Mouse (Mus musculus): Measurements from ENCODE around the gene Camk1g. TPM values are rescaled to one million over a fixed set of nuclear protein-coding genes. Genes with fewer than 3 reads are reported as not detected.
A peak's percentile ranks its signal among the peaks of the same experiment; 100 is the strongest.

The Camk1g gene
- 11.9 and 13.1 TPM in 2 replicates for polyA plus RNA-seq (2014; fragmentation: Nextera tagmentation; extraction: Ambion mirVana)

GRCm38 (mm10) chr1:193370096-193370495 is at the start of gene Camk1g:
TSS of gene Camk1g (minus strand) at chr1:193370298.
- Histone ChIP-seq H3K27me3 (replicated peaks; ENCODE audit: control insufficient read depth, insufficient read depth, low read length) (no peaks in the 10 kb centered on the region), H3K36me3 (ENCODE audit: control insufficient read depth, insufficient read depth, low read length) (no peaks in the 10 kb centered on the region), H3K9me3 (ENCODE audit: control insufficient read depth, low read length) (no peaks in the 10 kb centered on the region), H3K27ac (replicated peaks; ENCODE audit: low read depth, low read length) (peak within 1 kb of the TSS; percentile 46; the same call in 1 of the 2 replicates), H3K4me1 (ENCODE audit: control insufficient read depth, insufficient read depth, low read length) (peaks cover 21% of the 10 kb centered on the region), H3K9ac (ENCODE audit: low read depth, low read length) (peak within 1 kb of the TSS; percentile 69), H3K4me3 (ENCODE audit: low read depth, low read length) (peak within 1 kb of the TSS; percentile 57), H3K4me2 (ENCODE audit: low read depth, low read length) (peak within 1 kb of the TSS; percentile 63)
- ATAC-seq (ENCODE audit: low read depth) (peak; percentile 94), DNase-seq (ENCODE audit: low spot score) (peak; percentile 90)
- WGBS = 0% methylated on average over 2 of the region's 2 CpGs

- DNase-seq (ENCODE audit: low spot score) (peak; percentile 64), ATAC-seq (ENCODE audit: low read depth) (no peak; the same call in 1 of the 2 replicates)
- H3K4me2 ChIP-seq (ENCODE audit: low read depth, low read length) = no peak overlapping the region
- H3K27ac ChIP-seq (replicated peaks; ENCODE audit: low read depth, low read length) = no peak overlapping the region
- no peaks in the 10 kb centered on the region for H3K27me3 ChIP-seq (replicated peaks; ENCODE audit: control insufficient read depth, insufficient read depth, low read length)
- H3K36me3 ChIP-seq (ENCODE audit: control insufficient read depth, insufficient read depth, low read length) = no peaks in the 10 kb centered on the region
- no peak overlapping the region for H3K9ac ChIP-seq (ENCODE audit: low read depth, low read length)
- H3K4me3 ChIP-seq (ENCODE audit: low read depth, low read length) = no peak overlapping the region
- no peaks in the 10 kb centered on the region for H3K9me3 ChIP-seq (ENCODE audit: control insufficient read depth, low read length)
- H3K4me1 ChIP-seq (ENCODE audit: control insufficient read depth, insufficient read depth, low read length) = no peaks in the 10 kb centered on the region
- WGBS = 3% methylated on average over 2 of the region's 2 CpGs
Measured at GRCm38 (mm10) chr1:193419168-193419567, 49.1 kb upstream of the Camk1g start.

DNA sequence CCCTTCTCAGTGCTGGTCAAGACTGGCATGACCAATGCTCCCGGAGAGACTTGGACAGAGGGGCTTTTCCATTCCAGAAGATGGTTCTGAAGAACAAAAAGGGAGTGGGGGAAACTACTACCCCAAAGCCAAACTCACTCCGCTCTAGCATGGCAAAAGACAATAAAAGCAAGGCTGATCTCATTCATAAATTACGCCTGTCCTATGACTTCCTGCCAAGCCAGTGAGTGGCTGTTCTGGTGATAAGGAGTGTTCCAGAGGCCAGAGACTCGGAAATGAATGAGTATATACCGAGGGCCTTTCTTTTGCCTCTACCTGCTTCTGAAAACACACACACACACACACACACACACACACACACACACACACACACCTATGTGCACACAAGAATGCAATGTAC is 48.6 kb upstream of the Camk1g start:
- no peaks in the 10 kb centered on the region for H3K27me3 ChIP-seq (replicated peaks; ENCODE audit: control insufficient read depth, insufficient read depth, low read length)
- H3K9me3 ChIP-seq (ENCODE audit: control insufficient read depth, low read length) = no peaks in the 10 kb centered on the region
- no peak overlapping the region for H3K4me2 ChIP-seq (ENCODE audit: low read depth, low read length)
- ATAC-seq (ENCODE audit: low read depth) = no peak
- no peaks in the 10 kb centered on the region for H3K4me1 ChIP-seq (ENCODE audit: control insufficient read depth, insufficient read depth, low read length)
- no peaks in the 10 kb centered on the region for H3K36me3 ChIP-seq (ENCODE audit: control insufficient read depth, insufficient read depth, low read length)
- no peak overlapping the region for H3K4me3 ChIP-seq (ENCODE audit: low read depth, low read length)
- 67% methylated on average over 5 of the region's 5 CpGs for WGBS
- no peak overlapping the region for H3K9ac ChIP-seq (ENCODE audit: low read depth, low read length)
- no peak for DNase-seq (ENCODE audit: low spot score)
- H3K27ac ChIP-seq (replicated peaks; ENCODE audit: low read depth, low read length) = no peak overlapping the region

DNA sequence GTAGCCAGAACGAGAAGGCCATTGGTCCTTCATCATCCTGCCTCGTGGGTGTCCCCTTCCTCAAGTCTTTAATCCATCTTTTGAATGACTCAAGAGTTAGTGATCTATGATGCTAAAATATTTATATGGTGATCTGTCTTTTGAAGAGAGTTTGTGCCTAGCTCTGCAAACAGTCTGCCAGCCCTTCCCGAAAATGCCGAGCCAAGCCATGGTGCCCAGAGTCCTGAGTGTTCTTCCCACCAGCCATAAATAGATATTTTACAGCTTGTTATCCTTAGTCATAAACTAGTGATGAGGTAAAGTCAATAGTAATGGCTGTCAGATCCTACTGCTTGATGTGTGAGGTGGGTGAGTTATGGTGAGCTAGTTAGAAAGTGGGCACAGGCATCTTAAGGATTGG is 44.0 kb upstream of the Camk1g start:
- Histone ChIP-seq H3K4me3 (ENCODE audit: low read depth, low read length) (no peak overlapping the region), H3K4me2 (ENCODE audit: low read depth, low read length) (no peak overlapping the region), H3K9me3 (ENCODE audit: control insufficient read depth, low read length) (no peaks in the 10 kb centered on the region), H3K27ac (replicated peaks; ENCODE audit: low read depth, low read length) (no peak overlapping the region), H3K27me3 (replicated peaks; ENCODE audit: control insufficient read depth, insufficient read depth, low read length) (no peaks in the 10 kb centered on the region), H3K4me1 (ENCODE audit: control insufficient read depth, insufficient read depth, low read length) (no peaks in the 10 kb centered on the region), H3K9ac (ENCODE audit: low read depth, low read length) (no peak overlapping the region), H3K36me3 (ENCODE audit: control insufficient read depth, insufficient read depth, low read length) (no peaks in the 10 kb centered on the region)
- 86% methylated on average over 4 of the region's 4 CpGs for WGBS
- no peak for DNase-seq (ENCODE audit: low spot score)
- ATAC-seq (ENCODE audit: low read depth) = no peak

DNA sequence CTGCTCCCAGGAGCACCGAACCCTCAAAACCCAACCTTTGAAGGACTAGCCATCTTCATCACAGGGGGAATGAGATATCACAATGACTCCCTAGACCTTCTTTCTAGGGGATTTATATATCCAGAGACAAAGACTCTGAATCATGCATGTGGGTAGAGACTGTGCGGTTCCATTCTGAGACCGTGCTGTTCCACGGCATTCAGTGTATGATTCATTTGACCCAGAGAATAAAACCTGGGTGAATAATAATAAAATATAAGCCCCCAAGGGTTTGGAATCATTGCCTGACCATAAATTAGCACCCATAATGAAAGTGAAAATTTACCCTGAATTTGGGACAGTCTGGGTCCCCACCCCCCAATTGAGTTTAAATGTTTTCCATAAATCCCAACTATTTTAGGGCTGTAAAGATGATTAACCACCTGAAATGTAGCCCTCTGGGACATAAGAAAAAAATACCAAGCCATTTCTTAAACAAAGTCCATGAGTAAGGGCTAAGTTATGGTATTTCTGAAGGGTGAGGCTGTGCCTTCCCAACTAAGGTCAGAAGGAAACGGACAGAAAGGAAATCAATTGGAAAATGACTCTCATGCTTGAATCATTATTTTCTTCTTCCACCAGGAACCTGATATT is 43.4 kb upstream of the Camk1g start:
- Histone ChIP-seq H3K9ac (ENCODE audit: low read depth, low read length) (no peak overlapping the region), H3K9me3 (ENCODE audit: control insufficient read depth, low read length) (no peaks in the 10 kb centered on the region), H3K27ac (replicated peaks; ENCODE audit: low read depth, low read length) (no peak overlapping the region), H3K4me3 (ENCODE audit: low read depth, low read length) (no peak overlapping the region), H3K4me2 (ENCODE audit: low read depth, low read length) (no peak overlapping the region), H3K4me1 (ENCODE audit: control insufficient read depth, insufficient read depth, low read length) (no peaks in the 10 kb centered on the region), H3K27me3 (replicated peaks; ENCODE audit: control insufficient read depth, insufficient read depth, low read length) (no peaks in the 10 kb centered on the region), H3K36me3 (ENCODE audit: control insufficient read depth, insufficient read depth, low read length) (no peaks in the 10 kb centered on the region)
- 90% methylated on average over 5 of the region's 5 CpGs for WGBS
- ATAC-seq (ENCODE audit: low read depth) = no peak
- DNase-seq (ENCODE audit: low spot score) = no peak

GRCm38 (mm10) chr1:193407487-193407886 is 37.4 kb upstream of the Camk1g start:
- no peaks in the 10 kb centered on the region for H3K4me1 ChIP-seq (ENCODE audit: control insufficient read depth, insufficient read depth, low read length)
- ATAC-seq (ENCODE audit: low read depth) (peak; percentile 45; the same call in 1 of the 2 replicates), DNase-seq (ENCODE audit: low spot score) (no peak)
- H3K9me3 ChIP-seq (ENCODE audit: control insufficient read depth, low read length) = no peaks in the 10 kb centered on the region
- WGBS = 49% methylated on average over 6 of the region's 6 CpGs
- no peaks in the 10 kb centered on the region for H3K36me3 ChIP-seq (ENCODE audit: control insufficient read depth, insufficient read depth, low read length)
- no peaks in the 10 kb centered on the region for H3K27me3 ChIP-seq (replicated peaks; ENCODE audit: control insufficient read depth, insufficient read depth, low read length)
- no peak overlapping the region for H3K4me2 ChIP-seq (ENCODE audit: low read depth, low read length)
- no peak overlapping the region for H3K27ac ChIP-seq (replicated peaks; ENCODE audit: low read depth, low read length)
- no peak overlapping the region for H3K4me3 ChIP-seq (ENCODE audit: low read depth, low read length)
- no peak overlapping the region for H3K9ac ChIP-seq (ENCODE audit: low read depth, low read length)

- no peaks in the 10 kb centered on the region for H3K4me1 ChIP-seq (ENCODE audit: control insufficient read depth, insufficient read depth, low read length)
- H3K9me3 ChIP-seq (ENCODE audit: control insufficient read depth, low read length) = no peaks in the 10 kb centered on the region
- 83% methylated on average over 6 of the region's 6 CpGs for WGBS
- ATAC-seq (ENCODE audit: low read depth) (0 out of 2 replicates have a peak, but pooled peaks have one; percentile 24), DNase-seq (ENCODE audit: low spot score) (no peak)
- no peak overlapping the region for H3K9ac ChIP-seq (ENCODE audit: low read depth, low read length)
- no peak overlapping the region for H3K27ac ChIP-seq (replicated peaks; ENCODE audit: low read depth, low read length)
- no peaks in the 10 kb centered on the region for H3K36me3 ChIP-seq (ENCODE audit: control insufficient read depth, insufficient read depth, low read length)
- H3K4me3 ChIP-seq (ENCODE audit: low read depth, low read length) = no peak overlapping the region
- H3K27me3 ChIP-seq (replicated peaks; ENCODE audit: control insufficient read depth, insufficient read depth, low read length) = no peaks in the 10 kb centered on the region
- no peak overlapping the region for H3K4me2 ChIP-seq (ENCODE audit: low read depth, low read length)
Measured at GRCm38 (mm10) chr1:193406059-193406642, 36.1 kb upstream of the Camk1g start.

GRCm38 (mm10) chr1:193401695-193402094 is 31.6 kb upstream of the Camk1g start:
- Histone ChIP-seq H3K27ac (replicated peaks; ENCODE audit: low read depth, low read length) (no peak overlapping the region), H3K4me2 (ENCODE audit: low read depth, low read length) (no peak overlapping the region), H3K27me3 (replicated peaks; ENCODE audit: control insufficient read depth, insufficient read depth, low read length) (no peaks in the 10 kb centered on the region), H3K36me3 (ENCODE audit: control insufficient read depth, insufficient read depth, low read length) (no peaks in the 10 kb centered on the region), H3K4me1 (ENCODE audit: control insufficient read depth, insufficient read depth, low read length) (0 out of 2 replicates have a peak, but pooled peaks cover 8% of the 10 kb centered on the region), H3K9ac (ENCODE audit: low read depth, low read length) (no peak overlapping the region), H3K4me3 (ENCODE audit: low read depth, low read length) (no peak overlapping the region), H3K9me3 (ENCODE audit: control insufficient read depth, low read length) (no peaks in the 10 kb centered on the region)
- 79% methylated on average over 9 of the region's 9 CpGs for WGBS
- no peak for DNase-seq (ENCODE audit: low spot score)
- ATAC-seq (ENCODE audit: low read depth) = no peak

DNA sequence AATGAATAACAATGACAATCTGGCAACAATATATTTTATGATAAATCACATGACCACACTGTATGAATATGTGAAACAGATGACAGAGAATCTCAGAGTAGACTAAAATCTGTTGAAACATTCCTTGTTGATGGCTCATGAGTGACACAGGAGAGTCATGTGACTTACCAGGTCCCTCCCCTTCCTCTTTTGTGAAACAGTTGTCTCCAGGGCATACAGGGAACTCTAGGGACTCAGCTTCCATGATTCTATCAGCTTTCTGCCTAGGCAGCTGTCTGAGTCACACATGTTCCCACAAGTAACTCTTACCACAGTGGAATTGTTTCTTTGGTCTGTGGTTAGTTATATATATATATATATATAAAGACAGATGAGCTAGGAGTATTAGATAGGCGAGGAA is 30.2 kb upstream of the Camk1g start:
- 0 out of 2 replicates have a peak, but pooled peaks cover 8% of the 10 kb centered on the region for H3K4me1 ChIP-seq (ENCODE audit: control insufficient read depth, insufficient read depth, low read length)
- WGBS = 63% methylated on average over 1 of the region's 1 CpGs
- DNase-seq (ENCODE audit: low spot score) (peak; percentile 77), ATAC-seq (ENCODE audit: low read depth) (0 out of 2 replicates have a peak, but pooled peaks have one; percentile 41)
- H3K4me3 ChIP-seq (ENCODE audit: low read depth, low read length) = no peak overlapping the region
- H3K27me3 ChIP-seq (replicated peaks; ENCODE audit: control insufficient read depth, insufficient read depth, low read length) = no peaks in the 10 kb centered on the region
- H3K9ac ChIP-seq (ENCODE audit: low read depth, low read length) = no peak overlapping the region
- H3K9me3 ChIP-seq (ENCODE audit: control insufficient read depth, low read length) = no peaks in the 10 kb centered on the region
- no peaks in the 10 kb centered on the region for H3K36me3 ChIP-seq (ENCODE audit: control insufficient read depth, insufficient read depth, low read length)
- no peak overlapping the region for H3K27ac ChIP-seq (replicated peaks; ENCODE audit: low read depth, low read length)
- H3K4me2 ChIP-seq (ENCODE audit: low read depth, low read length) = no peak overlapping the region

Measured in embryonic facial prominence, embryonic 14.5 days (tissue).